Comparison of ENCODE assay signal across 10 mouse cellular contexts in genomic region chr5:143520415-143520814, GRCm38 (mm10). TPM values are rescaled to one million over a fixed set of nuclear protein-coding genes. Genes with fewer than 3 reads are reported as not detected.
DNase-seq lines count a peak whose midpoint lies in the region; ATAC-seq and TF ChIP-seq lines count a peak whose summit lies in the region.
"Had no signal": no experiment of that assay in that cellular context is flagged by ENCODE, and none has a peak within 500 bp of the region (broad histone marks: within the 10 kb centered on the region; RNA-seq: fewer than 3 reads in every experiment).

No protein-coding gene starts in this region.

- intact Hi-C loops in heart, postnatal 25 days (cut with DNase I), result no loop called here

- peaks cover 76% of the 10 kb centered on the region for H3K36me3 ChIP-seq in megakaryocyte, embryonic 14.5 days (replicated peaks; ENCODE audit: low read length)
- peaks cover 27% of the 10 kb centered on the region for H3K36me3 ChIP-seq in liver, embryonic 14.5 days (replicated peaks; ENCODE audit: control insufficient read depth, insufficient read depth, low read depth)

- peak overlapping the region; percentile 26; the same call in 1 of the 2 replicates for H3K4me2 ChIP-seq in liver, embryonic 14.5 days (ENCODE audit: low read depth)
- H3K4me2 ChIP-seq: forebrain, embryonic 12.5 days had no signal

- H3K27ac ChIP-seq in liver, embryonic 14.5 days, result no peak overlapping the region
- H3K27ac ChIP-seq: forebrain, embryonic 12.5 days had no signal

- H3K4me3 ChIP-seq in megakaryocyte, embryonic 14.5 days (replicated peaks), result peak overlapping the region; percentile 87
- H3K4me3 ChIP-seq in liver, embryonic 14.5 days (ENCODE audit: insufficient read depth in 1 of 2, low read depth in 2 of 2, low read length in 2 of 2), result no peak overlapping the region
- H3K4me3 ChIP-seq: forebrain, embryonic 12.5 days had no signal

- no peak overlapping the region; the same call in 1 of the 2 replicates for H3K9ac ChIP-seq in liver, embryonic 14.5 days (replicated peaks)

- no peaks in the 10 kb centered on the region for H3K9me3 ChIP-seq in megakaryocyte, embryonic 14.5 days
- no peaks in the 10 kb centered on the region for H3K9me3 ChIP-seq in liver, embryonic 14.5 days (ENCODE audit: control insufficient read depth, low read length)
- H3K9me3 ChIP-seq: forebrain, embryonic 12.5 days had no signal

- H3K27me3 ChIP-seq in megakaryocyte, embryonic 14.5 days (replicated peaks), result no peaks in the 10 kb centered on the region
- no peaks in the 10 kb centered on the region for H3K27me3 ChIP-seq in liver, embryonic 14.5 days (ENCODE audit: control insufficient read depth, insufficient read depth, low read length)
- H3K27me3 ChIP-seq: forebrain, embryonic 12.5 days; Patski had no signal

- TF ChIP-seq EP300 in liver, embryonic 14.5 days (IDR thresholded peaks at IDR 0.05; ENCODE audit: low read depth), result no peak

- DNase-seq in heart, adult 18-20 months, result peak; percentile 48 to 66
- DNase-seq in heart, postnatal 25 days (ENCODE audit: low spot score), result no peak
- DNase-seq in liver, embryonic 14.5 days (ENCODE audit: low read depth in 3 of 3, low spot score in 3 of 3), result no peak
- no peak for DNase-seq in ovary, adult 18-20 months (ENCODE audit: low spot score)
- DNase-seq in embryo, embryonic 11 days, result no peak
- DNase-seq in urinary bladder, adult 2 months (ENCODE audit: low spot score), result no peak

- no peak for ATAC-seq in megakaryocyte, adult 5-6 weeks (ENCODE audit: poor library complexity, severe bottlenecking)
- ATAC-seq in liver, embryonic 14.5 days (ENCODE audit: insufficient read depth), result no peak
- ATAC-seq: Patski had no signal

- H3K4me1 ChIP-seq in megakaryocyte, embryonic 14.5 days, result peaks cover 98% of the 10 kb centered on the region
- peaks cover 28 to 46% of the 10 kb centered on the region in 2 experiments for H3K4me1 ChIP-seq in liver, embryonic 14.5 days (replicated peaks; ENCODE audit: control insufficient read depth in 2 of 2, insufficient read depth in 2 of 2, low read length in 1 of 2)

- no peak for TF ChIP-seq CTCF in liver, embryonic 14.5 days (IDR thresholded peaks at IDR 0.05; ENCODE audit: low read depth)

- 23% methylated on average over 2 of the region's 2 CpGs for WGBS in liver, embryonic 14.5 days (ENCODE audit: insufficient replicate concordance)

RNA-seq across cellular contexts. Expression of gene Rac1, which starts 7.4 kb away (rescaled TPM):
- total RNA-seq in heart, adult 18-20 months (2021), result 100 to 1,000 TPM; 228 to 240 TPM
- 100 to 1,000 TPM; 215 to 235 TPM for total RNA-seq in heart, postnatal 25 days (2021)
- polyA plus RNA-seq in megakaryocyte, embryonic 14.5 days (2012; ENCODE audit: insufficient read depth, low replicate concordance), result 176 and 178 TPM in 2 replicates
- total RNA-seq in megakaryocyte, adult 5-6 weeks (2015), result 1,230 and 1,275 TPM in 2 replicates
- total RNA-seq in megakaryocyte, adult 5-6 weeks (2017), result 215 and 239 TPM in 2 replicates
- 53.9 and 115 TPM in 2 replicates for polyA plus RNA-seq in liver, embryonic 14.5 days (2012; rRNA removed)
- 146 and 161 TPM in 2 replicates for polyA plus RNA-seq in liver, embryonic 14.5 days (2014; fragmentation: Nextera tagmentation; extraction: Ambion mirVana)
- 441 and 475 TPM in 2 replicates for polyA plus RNA-seq in urinary bladder, adult 2 months (2012; rRNA removed)

RNA-seq across cellular contexts. Expression of gene Daglb, which starts 56.0 kb away (rescaled TPM):
- 1 to 10 TPM; 8.1 to 9.6 TPM for total RNA-seq in heart, adult 18-20 months (2021)
- 1 to 10 TPM; 7.6 to 8.2 TPM for total RNA-seq in heart, postnatal 25 days (2021)
- polyA plus RNA-seq in megakaryocyte, embryonic 14.5 days (2012; ENCODE audit: insufficient read depth, low replicate concordance), result 5.3 and 8.6 TPM in 2 replicates
- total RNA-seq in megakaryocyte, adult 5-6 weeks (2015), result 16.0 and 16.1 TPM in 2 replicates
- 27.0 and 36.3 TPM in 2 replicates for total RNA-seq in megakaryocyte, adult 5-6 weeks (2017)
- polyA plus RNA-seq in liver, embryonic 14.5 days (2012; rRNA removed), result 4.9 TPM in 2 replicates
- 4.5 and 5.4 TPM in 2 replicates for polyA plus RNA-seq in liver, embryonic 14.5 days (2014; fragmentation: Nextera tagmentation; extraction: Ambion mirVana)
- 22.1 and 26.7 TPM in 2 replicates for polyA plus RNA-seq in urinary bladder, adult 2 months (2012; rRNA removed)

Comparison
In these comparisons a context has a peak if more than half of its experiments do, and no peak if none do; other contexts are left out.
1. DNase-seq: peak in heart, adult 18-20 months (2 of 2); none in heart, postnatal 25 days (single experiment), liver, embryonic 14.5 days (0 of 3), ovary, adult 18-20 months (single experiment), embryo, embryonic 11 days (single experiment) and urinary bladder, adult 2 months (single experiment).